In the genomic region with DNA sequence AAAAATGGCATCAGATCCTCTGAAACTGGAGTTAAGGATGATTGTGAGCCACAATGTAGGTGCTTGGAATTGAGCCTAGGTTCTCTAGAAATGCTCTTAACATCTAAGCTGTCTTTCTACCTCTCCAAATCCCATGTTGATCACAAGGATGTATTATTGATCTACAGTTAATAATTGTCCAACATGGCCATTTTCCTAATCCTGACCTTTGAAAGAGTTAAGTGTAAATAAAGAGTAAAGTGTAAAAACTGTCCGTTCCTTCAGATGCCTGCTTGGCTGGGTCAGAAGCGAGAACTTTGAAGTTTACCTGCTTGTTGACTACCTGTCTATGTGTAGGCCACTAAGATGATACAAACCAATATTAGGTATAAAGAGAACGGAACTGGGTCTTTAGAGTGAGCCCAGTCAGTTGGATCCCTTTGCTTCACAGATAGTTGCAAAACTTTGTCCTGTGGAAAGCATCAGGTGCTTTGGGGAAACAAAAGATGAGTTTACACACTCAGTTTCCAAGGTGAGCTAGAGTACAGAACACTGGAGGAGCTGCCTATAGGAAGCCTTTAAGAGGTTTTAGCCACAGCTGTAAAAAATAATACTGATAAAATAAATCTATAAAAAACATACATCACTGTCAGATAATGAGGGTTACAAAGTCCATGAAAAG, we compare ENCODE assay signal across 26 mouse cellular contexts. TPM values are rescaled to one million over a fixed set of nuclear protein-coding genes. Genes with fewer than 3 reads are reported as not detected.
"Had no signal": no experiment of that assay in that cellular context is flagged by ENCODE, and none has a peak within 500 bp of the region (broad histone marks: within the 10 kb centered on the region; RNA-seq: fewer than 3 reads in every experiment).

No protein-coding gene starts in this region.

- H3K27ac ChIP-seq: heart, adult 2 months; heart, embryonic 13.5 days; heart, embryonic 15.5 days; hindbrain, embryonic 13.5 days; hindbrain, embryonic 15.5 days; hindbrain, postnatal 0 days; kidney, embryonic 15.5 days; kidney, postnatal 0 days; limb, embryonic 10.5 days; limb, embryonic 12.5 days had no signal

- H3K9me3 ChIP-seq: heart, embryonic 13.5 days; heart, embryonic 15.5 days; hindbrain, embryonic 13.5 days; hindbrain, embryonic 15.5 days; kidney, embryonic 15.5 days; limb, embryonic 10.5 days; limb, embryonic 12.5 days had no signal

- DNase-seq: forebrain, postnatal 0 days; gastrocnemius, postnatal 14 days; gastrocnemius, postnatal 36 days; heart, adult 11 months; heart, adult 2 months; heart, postnatal 14 days; heart, postnatal 36 days; kidney, adult 11 months; kidney, adult 2 months; kidney, adult 9 months; kidney, postnatal 14 days; kidney, postnatal 36 days; layer of hippocampus, adult 9-11 months; layer of hippocampus, postnatal 36 days had no signal

- ATAC-seq: hindbrain, postnatal 0 days; intestine, embryonic 16.5 days had no signal

- H3K4me2 ChIP-seq: heart, embryonic 11.5 days; heart, embryonic 13.5 days; heart, embryonic 15.5 days; hindbrain, embryonic 13.5 days; hindbrain, embryonic 15.5 days; kidney, embryonic 15.5 days; limb, embryonic 12.5 days had no signal

- H3K27me3 ChIP-seq: heart, embryonic 13.5 days; heart, embryonic 15.5 days; hindbrain, embryonic 13.5 days; hindbrain, embryonic 15.5 days; kidney, embryonic 15.5 days; limb, embryonic 12.5 days had no signal

- H3K4me3 ChIP-seq: heart, adult 2 months; heart, embryonic 13.5 days; heart, embryonic 15.5 days; hindbrain, embryonic 13.5 days; hindbrain, embryonic 15.5 days; kidney, embryonic 15.5 days; limb, embryonic 10.5 days; limb, embryonic 12.5 days had no signal

- H3K4me1 ChIP-seq: hindbrain, embryonic 15.5 days; kidney, embryonic 15.5 days had no signal

- H3K9ac ChIP-seq: forebrain, postnatal 0 days; heart, embryonic 13.5 days; heart, embryonic 15.5 days; hindbrain, embryonic 13.5 days; hindbrain, embryonic 15.5 days; kidney, embryonic 15.5 days; limb, embryonic 12.5 days had no signal

- H3K36me3 ChIP-seq: hindbrain, embryonic 15.5 days had no signal

RNA-seq across cellular contexts. Expression of a gene that starts 56.7 kb away (rescaled TPM):
- total RNA-seq: hematopoietic stem cell, adult 5-6 weeks had no signal
